Comparison of ENCODE assay signal across 9 mouse cellular contexts in the genomic region with DNA sequence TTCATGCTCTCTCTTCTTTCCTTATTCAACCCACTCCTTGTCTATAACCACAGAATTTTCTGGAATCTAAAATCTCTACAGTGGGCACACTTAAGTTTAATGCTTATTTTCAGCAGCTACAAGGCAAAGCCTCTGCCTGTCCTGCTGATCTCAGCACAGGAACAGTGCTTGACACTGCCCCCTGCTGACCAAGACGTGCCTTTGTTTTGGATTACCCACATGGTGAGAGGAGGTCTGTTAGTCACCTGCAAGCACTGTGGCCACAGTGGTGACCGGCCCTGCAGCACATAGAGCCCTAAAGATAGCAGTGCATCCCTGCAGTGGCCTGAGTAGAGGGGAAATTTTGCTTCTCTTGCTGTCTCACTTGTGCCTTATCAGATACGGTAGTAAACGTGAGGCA. TPM values are rescaled to one million over a fixed set of nuclear protein-coding genes. Genes with fewer than 3 reads are reported as not detected.
DNase-seq lines count a peak whose midpoint lies in the region; ATAC-seq and TF ChIP-seq lines count a peak whose summit lies in the region.
"Had no signal": no experiment of that assay in that cellular context is flagged by ENCODE, and none has a peak within 500 bp of the region (broad histone marks: within the 10 kb centered on the region; RNA-seq: fewer than 3 reads in every experiment).

No protein-coding gene starts in this region.

- no peak for ATAC-seq in forebrain, embryonic 14.5 days
- no peak for ATAC-seq in forebrain, embryonic 15.5 days (replicated peaks)

- no peaks in the 10 kb centered on the region for H3K4me1 ChIP-seq in forebrain, embryonic 14.5 days (ENCODE audit: control insufficient read depth, insufficient read depth, low read length)
- H3K4me1 ChIP-seq in forebrain, embryonic 15.5 days = no peaks in the 10 kb centered on the region
- peaks cover 2% of the 10 kb centered on the region for H3K4me1 ChIP-seq in ES-Bruce4 (ENCODE audit: control insufficient read depth, insufficient read depth, low read length)

- no peak for TF ChIP-seq EP300 in ES-Bruce4 (IDR thresholded peaks at IDR 0.05; ENCODE audit: insufficient read depth, low read depth, low read length)

- no peak overlapping the region for H3K4me2 ChIP-seq in forebrain, embryonic 14.5 days (ENCODE audit: low read length)
- no peak overlapping the region for H3K4me2 ChIP-seq in forebrain, embryonic 15.5 days (replicated peaks)
- H3K4me2 ChIP-seq: limb, embryonic 13.5 days had no signal

- TF ChIP-seq POLR2A in ES-Bruce4 (IDR thresholded peaks at IDR 0.05; ENCODE audit: insufficient read depth, low read length) = no peak

- peaks cover 11% of the 10 kb centered on the region for H3K36me3 ChIP-seq in forebrain, embryonic 14.5 days (ENCODE audit: control insufficient read depth, insufficient read depth, low read length)
- H3K36me3 ChIP-seq in forebrain, embryonic 15.5 days = 0 out of 2 replicates have a peak, but pooled peaks cover 15% of the 10 kb centered on the region
- no peaks in the 10 kb centered on the region for H3K36me3 ChIP-seq in ES-Bruce4 (ENCODE audit: control insufficient read depth, insufficient read depth, low read length, poor library complexity, severe bottlenecking)

- DNase-seq in forebrain, embryonic 14.5 days (ENCODE audit: low spot score) = peak; percentile 63
- DNase-seq in c-Kit-positive CD71-negative TER-119-negative erythroid progenitor cells, embryonic 14.5 days (ENCODE audit: low read depth) = peak; percentile 54
- peak; percentile 42 to 78 for DNase-seq in frontal cortex, adult 2 months (ENCODE audit: extremely low spot score in 1 of 2, low spot score in 1 of 2)
- DNase-seq in kidney, postnatal 4 days = peak; percentile 72 to 80
- DNase-seq in lung, postnatal 10 days = peak; percentile 67
- DNase-seq in spleen, adult 18-20 months = peak; percentile 33 to 62

- WGBS in forebrain, embryonic 14.5 days = 61% methylated on average over 4 of the region's 4 CpGs
- WGBS in forebrain, embryonic 15.5 days = 59% methylated on average over 4 of the region's 4 CpGs

- H3K27me3 ChIP-seq in forebrain, embryonic 14.5 days (replicated peaks; ENCODE audit: control insufficient read depth, insufficient read depth, low read length) = no peaks in the 10 kb centered on the region
- H3K27me3 ChIP-seq in forebrain, embryonic 15.5 days = no peaks in the 10 kb centered on the region
- no peaks in the 10 kb centered on the region for H3K27me3 ChIP-seq in ES-Bruce4 (ENCODE audit: control insufficient read depth, insufficient read depth, low read length, poor library complexity, severe bottlenecking)

- H3K4me3 ChIP-seq in forebrain, embryonic 14.5 days (ENCODE audit: low read depth, low read length) = no peak overlapping the region
- H3K4me3 ChIP-seq in forebrain, embryonic 15.5 days = no peak overlapping the region
- H3K4me3 ChIP-seq in ES-Bruce4 (ENCODE audit: low read depth, low read length) = peak overlapping the region; percentile 24
- H3K4me3 ChIP-seq: limb, embryonic 13.5 days had no signal

- peak; percentile 90 for TF ChIP-seq CTCF in ES-Bruce4 (IDR thresholded peaks at IDR 0.05; ENCODE audit: low read depth, low read length)

- H3K9ac ChIP-seq in forebrain, embryonic 14.5 days (ENCODE audit: low read length) = no peak overlapping the region
- H3K9ac ChIP-seq in forebrain, embryonic 15.5 days (replicated peaks) = no peak overlapping the region
- no peak overlapping the region for H3K9ac ChIP-seq in ES-Bruce4 (ENCODE audit: low read depth, poor library complexity, severe bottlenecking)
- H3K9ac ChIP-seq: limb, embryonic 13.5 days had no signal

- H3K9me3 ChIP-seq in forebrain, embryonic 14.5 days (replicated peaks; ENCODE audit: control insufficient read depth, low read length) = no peaks in the 10 kb centered on the region
- H3K9me3 ChIP-seq in forebrain, embryonic 15.5 days = no peaks in the 10 kb centered on the region
- no peaks in the 10 kb centered on the region for H3K9me3 ChIP-seq in ES-Bruce4 (replicated peaks; ENCODE audit: control insufficient read depth, insufficient read depth, low read length, poor library complexity, severe bottlenecking)
- H3K9me3 ChIP-seq: limb, embryonic 13.5 days had no signal

- H3K27ac ChIP-seq in forebrain, embryonic 14.5 days (ENCODE audit: low read depth, low read length) = no peak overlapping the region
- no peak overlapping the region for H3K27ac ChIP-seq in forebrain, embryonic 15.5 days (replicated peaks)
- no peak overlapping the region for H3K27ac ChIP-seq in ES-Bruce4 (ENCODE audit: insufficient read depth, low read length)
- H3K27ac ChIP-seq: limb, embryonic 13.5 days had no signal

RNA-seq across cellular contexts. Expression of gene Coa5, which starts 28.2 kb away (rescaled TPM):
- polyA plus RNA-seq in forebrain, embryonic 14.5 days (2014; fragmentation: Nextera tagmentation; extraction: Ambion mirVana) = 53.1 and 57.9 TPM in 2 replicates
- polyA plus RNA-seq in forebrain, embryonic 15.5 days (2015; fragmentation: Nextera tagmentation; extraction: Ambion mirVana) = 53.0 and 56.6 TPM in 2 replicates
- polyA plus RNA-seq in ES-Bruce4 (2011; ENCODE audit: insufficient read depth, insufficient read length, low read depth, missing spikeins) = 55.3 and 55.4 TPM in 2 replicates
- polyA plus RNA-seq in frontal cortex, adult 2 months (2012; rRNA removed) = 74.3 and 78.6 TPM in 2 replicates

RNA-seq across cellular contexts. Expression of gene Unc50, which starts 28.3 kb away (rescaled TPM):
- polyA plus RNA-seq in forebrain, embryonic 14.5 days (2014; fragmentation: Nextera tagmentation; extraction: Ambion mirVana) = 139 and 146 TPM in 2 replicates
- 126 and 128 TPM in 2 replicates for polyA plus RNA-seq in forebrain, embryonic 15.5 days (2015; fragmentation: Nextera tagmentation; extraction: Ambion mirVana)
- 41.1 and 42.7 TPM in 2 replicates for polyA plus RNA-seq in ES-Bruce4 (2011; ENCODE audit: insufficient read depth, insufficient read length, low read depth, missing spikeins)
- 74.5 and 79.0 TPM in 2 replicates for polyA plus RNA-seq in frontal cortex, adult 2 months (2012; rRNA removed)
